Mouse (Mus musculus) hindbrain, embryonic 14.5 days (tissue): ENCODE measurements around the gene Hgd. TPM values are rescaled to one million over a fixed set of nuclear protein-coding genes. Genes with fewer than 3 reads are reported as not detected.
A peak's percentile ranks its signal among the peaks of the same experiment; 100 is the strongest.

ENCODE experiments used
- ATAC-seq: fragments of 200-750 bp; cut with Nextera tagmentation; 2 replicates; pipeline ENCODE4 v1.8.0; 2017; ENCODE audit warnings: moderate number of reproducible peaks, mild to moderate bottlenecking, moderate TSS enrichment, moderate library complexity; ENCODE audit not compliant: low FRiP score
- DNase-seq: peaks from one replicate; pipeline ENCODE4 v3.0.0-alpha.2; 2015; ENCODE audit warnings: low spot score
- H3K27ac ChIP-seq: fragments of 300-500 bp; sonication (generic); 2 replicates; pipeline ENCODE4 v1.5.1; 2014; ENCODE audit warnings: mild to moderate bottlenecking, moderate library complexity
- H3K27me3 ChIP-seq: fragments of 300-500 bp; sonication (generic); 2 replicates; pipeline ENCODE4 v1.6.1; 2014; ENCODE audit warnings: mild to moderate bottlenecking, low read length, mixed read lengths; ENCODE audit not compliant: control insufficient read depth, insufficient read depth
- H3K36me3 ChIP-seq: fragments of 300-500 bp; sonication (generic); replicated peaks from 2 replicates; pipeline ENCODE4 v1.6.1; 2014; ENCODE audit not compliant: control insufficient read depth, insufficient read depth
- H3K4me1 ChIP-seq: fragments of 300-500 bp; sonication (generic); replicated peaks from 2 replicates; pipeline ENCODE4 v1.6.1; 2014; ENCODE audit warnings: antibody characterized with exemption, low read length, mixed read lengths; ENCODE audit not compliant: control insufficient read depth, insufficient read depth
- H3K4me2 ChIP-seq: fragments of 300-500 bp; sonication (generic); replicated peaks from 2 replicates; pipeline ENCODE4 v1.6.1; 2014; ENCODE audit warnings: mild to moderate bottlenecking, moderate library complexity
- H3K4me3 ChIP-seq: fragments of 300-500 bp; sonication (generic); replicated peaks from 2 replicates; pipeline ENCODE4 v1.5.1; 2014; ENCODE audit warnings: mild to moderate bottlenecking, low read length
- H3K9ac ChIP-seq: fragments of 300-500 bp; sonication (generic); 2 replicates; pipeline ENCODE4 v1.6.1; 2014
- H3K9me3 ChIP-seq: fragments of 300-500 bp; sonication (generic); 2 replicates; pipeline ENCODE4 v1.6.1; 2016; ENCODE audit warnings: low read length; ENCODE audit not compliant: control insufficient read depth
- WGBS: fragments of 180-500 bp; shearing (Covaris S2); extraction: QIAGEN DNeasy Blood & Tissue Kit; methylation state at CpG from one replicate; pipeline ENCODE4 v1.1.7; 2014; 5-methylcytosine and 5-hydroxymethylcytosine counted together
- polyA plus RNA-seq: library from polyadenylated mRNA; unstranded; fragments of >200 nt; fragmentation: Nextera tagmentation; extraction: Ambion mirVana; gene quantifications from 2 replicates; pipeline ENCODE4 v1.2.1, GENCODE M21; 2014

The Hgd gene
- polyA plus RNA-seq, 1 experiment from 2014 or later: 0.13 TPM

GRCm38 (mm10) chr16:37590921-37591320, 11.0 kb downstream of the Hgd start:
- 0 out of 2 replicates have a peak, but pooled peaks have one; percentile 37 for ATAC-seq
- DNase-seq: peak; percentile 53
- no peaks in the 10 kb centered on the region for H3K4me1 ChIP-seq
- H3K9me3 ChIP-seq: no peaks in the 10 kb centered on the region
- H3K27ac ChIP-seq: no peak overlapping the region
- H3K4me3 ChIP-seq: no peak overlapping the region
- H3K9ac ChIP-seq: no peak overlapping the region
- H3K36me3 ChIP-seq: no peaks in the 10 kb centered on the region
- no peaks in the 10 kb centered on the region for H3K27me3 ChIP-seq
- WGBS: 71% methylated on average over 3 of the region's 3 CpGs
- no peak overlapping the region for H3K4me2 ChIP-seq

DNA sequence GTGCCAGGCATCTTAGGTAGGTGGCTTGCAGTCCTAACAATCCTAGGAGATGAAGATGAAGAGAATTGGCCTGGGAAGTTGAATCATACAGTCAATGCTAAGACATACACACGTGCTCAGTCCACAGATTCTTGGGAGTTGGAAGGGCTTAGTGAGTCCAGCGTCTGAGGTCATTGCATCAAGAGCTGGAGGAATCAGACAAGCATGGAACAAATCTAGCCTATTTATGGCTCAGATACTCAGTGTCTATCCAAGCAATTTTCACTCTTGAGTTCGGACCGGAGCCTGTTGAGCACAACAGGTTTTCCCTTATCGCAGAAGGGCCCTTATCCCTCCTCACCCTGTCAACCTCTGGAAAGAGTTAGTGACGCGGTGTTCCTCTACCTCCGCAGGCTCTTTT, 11.6 kb downstream of the Hgd start:
- Histone ChIP-seq H3K9me3 (no peaks in the 10 kb centered on the region), H3K27ac (no peak overlapping the region), H3K27me3 (no peaks in the 10 kb centered on the region), H3K9ac (no peak overlapping the region), H3K4me1 (no peaks in the 10 kb centered on the region), H3K4me3 (no peak overlapping the region), H3K36me3 (no peaks in the 10 kb centered on the region), H3K4me2 (no peak overlapping the region)
- WGBS: 95% methylated on average over 8 of the region's 8 CpGs
- DNase-seq (no peak), ATAC-seq (no peak)

GRCm38 (mm10) chr16:37597412-37597811, 17.5 kb downstream of the Hgd start:
- Histone ChIP-seq H3K9me3 (no peaks in the 10 kb centered on the region), H3K4me2 (no peak overlapping the region), H3K27ac (no peak overlapping the region), H3K27me3 (no peaks in the 10 kb centered on the region), H3K9ac (no peak overlapping the region), H3K4me3 (no peak overlapping the region), H3K4me1 (no peaks in the 10 kb centered on the region), H3K36me3 (no peaks in the 10 kb centered on the region)
- DNase-seq (no peak), ATAC-seq (no peak)
- 78% methylated on average over 5 of the region's 5 CpGs for WGBS

DNA sequence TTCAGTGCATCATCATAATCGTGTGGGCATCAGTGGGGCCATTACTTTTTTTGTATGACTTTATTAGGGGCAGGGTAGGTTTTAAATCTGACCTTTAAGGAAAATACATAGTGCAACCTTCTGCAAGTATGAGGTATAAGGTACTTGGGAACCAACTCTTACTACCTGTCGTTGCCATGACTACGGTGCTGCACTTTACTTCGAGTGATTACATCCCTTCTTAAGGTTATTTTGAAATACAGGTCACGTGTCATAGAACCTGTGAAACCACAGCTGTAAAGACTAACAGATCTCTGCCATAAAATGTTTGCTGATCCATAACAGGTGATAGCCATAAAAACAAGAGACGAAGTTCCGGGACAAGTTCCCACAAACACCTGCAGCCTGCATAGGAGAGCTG, 18.5 kb downstream of the Hgd start:
- H3K4me1 ChIP-seq: no peaks in the 10 kb centered on the region
- no peaks in the 10 kb centered on the region for H3K36me3 ChIP-seq
- no peak overlapping the region for H3K27ac ChIP-seq
- no peak overlapping the region for H3K4me2 ChIP-seq
- 91% methylated on average over 7 of the region's 7 CpGs for WGBS
- no peak overlapping the region for H3K4me3 ChIP-seq
- ATAC-seq (no peak), DNase-seq (no peak)
- H3K9ac ChIP-seq: no peak overlapping the region
- H3K9me3 ChIP-seq: no peaks in the 10 kb centered on the region
- no peaks in the 10 kb centered on the region for H3K27me3 ChIP-seq

DNA sequence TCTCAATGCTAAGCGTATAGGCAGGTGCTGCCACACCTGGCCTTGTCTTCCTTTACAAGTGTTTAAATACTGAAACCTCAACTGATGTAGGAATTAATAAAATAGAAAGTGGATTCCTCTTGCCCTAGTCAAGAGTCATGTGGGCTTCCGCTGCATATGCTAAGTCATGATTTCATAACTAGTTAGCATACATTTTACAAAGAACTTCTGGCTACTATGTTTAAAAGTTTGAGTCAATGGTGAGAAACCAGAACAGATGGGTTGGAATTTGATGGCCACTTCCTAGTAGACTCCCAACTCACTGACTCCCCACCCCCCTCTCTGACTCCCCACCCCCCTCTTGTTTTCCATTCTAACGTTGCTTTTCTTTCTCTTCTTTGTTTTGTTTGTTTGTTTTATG, 19.4 kb downstream of the Hgd start:
- WGBS: 74% methylated on average over 3 of the region's 3 CpGs
- H3K4me1 ChIP-seq: no peaks in the 10 kb centered on the region
- H3K36me3 ChIP-seq: no peaks in the 10 kb centered on the region
- H3K9me3 ChIP-seq: no peaks in the 10 kb centered on the region
- ATAC-seq (no peak), DNase-seq (no peak)
- no peak overlapping the region for H3K4me3 ChIP-seq
- H3K4me2 ChIP-seq: no peak overlapping the region
- H3K27ac ChIP-seq: no peak overlapping the region
- no peaks in the 10 kb centered on the region for H3K27me3 ChIP-seq
- no peak overlapping the region for H3K9ac ChIP-seq

GRCm38 (mm10) chr16:37603431-37603830, 23.5 kb downstream of the Hgd start:
- 100% methylated on average over 1 of the region's 1 CpGs for WGBS
- no peaks in the 10 kb centered on the region for H3K36me3 ChIP-seq
- no peak overlapping the region for H3K27ac ChIP-seq
- H3K9me3 ChIP-seq: no peaks in the 10 kb centered on the region
- H3K4me1 ChIP-seq: no peaks in the 10 kb centered on the region
- H3K9ac ChIP-seq: no peak overlapping the region
- no peaks in the 10 kb centered on the region for H3K27me3 ChIP-seq
- DNase-seq: no peak
- H3K4me2 ChIP-seq: no peak overlapping the region
- no peak for ATAC-seq
- no peak overlapping the region for H3K4me3 ChIP-seq

DNA sequence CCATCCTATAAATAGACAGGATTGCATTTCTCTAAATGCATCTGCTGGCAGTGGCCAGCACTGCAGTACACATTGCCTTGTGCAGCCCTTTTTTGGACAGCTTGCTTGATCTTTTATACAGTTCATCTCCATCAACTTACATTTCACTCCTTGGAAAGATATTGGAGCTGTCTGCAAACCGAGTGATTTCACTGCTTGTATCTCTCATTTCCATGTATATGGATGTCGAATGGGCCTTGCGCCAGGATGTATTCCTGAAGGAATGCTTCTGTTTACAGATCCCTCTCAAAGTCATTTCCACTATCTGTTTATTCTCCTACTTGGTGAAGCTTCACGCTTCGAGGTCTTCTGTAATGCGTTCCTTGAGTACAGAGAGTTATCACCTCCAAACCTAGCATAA, 24.3 kb downstream of the Hgd start:
- no peaks in the 10 kb centered on the region for H3K4me1 ChIP-seq
- H3K4me3 ChIP-seq: no peak overlapping the region
- ATAC-seq: no peak
- no peaks in the 10 kb centered on the region for H3K27me3 ChIP-seq
- no peak overlapping the region for H3K9ac ChIP-seq
- DNase-seq: no peak
- H3K4me2 ChIP-seq: no peak overlapping the region
- H3K27ac ChIP-seq: no peak overlapping the region
- H3K9me3 ChIP-seq: no peaks in the 10 kb centered on the region
- WGBS: 81% methylated on average over 6 of the region's 6 CpGs
- H3K36me3 ChIP-seq: no peaks in the 10 kb centered on the region

GRCm38 (mm10) chr16:37610333-37610732, 30.4 kb downstream of the Hgd start:
- no peak for ATAC-seq
- peak overlapping the region; percentile 7; the same call in 1 of the 2 replicates for H3K27ac ChIP-seq

GRCm38 (mm10) chr16:37611072-37611471, 31.1 kb downstream of the Hgd start:
- H3K4me1 ChIP-seq: peaks cover 4% of the 10 kb centered on the region; the same call in 1 of the 2 replicates

More at GRCm38 (mm10) chr16:37610333-37610732, 30.4 kb downstream of the Hgd start:
- no peak overlapping the region for H3K4me3 ChIP-seq
- no peak overlapping the region for H3K9ac ChIP-seq
- no peaks in the 10 kb centered on the region for H3K36me3 ChIP-seq
- peaks cover 4% of the 10 kb centered on the region; the same call in 1 of the 2 replicates for H3K4me1 ChIP-seq
- DNase-seq: no peak
- H3K27me3 ChIP-seq: no peaks in the 10 kb centered on the region
- no peak overlapping the region for H3K4me2 ChIP-seq
- H3K9me3 ChIP-seq: no peaks in the 10 kb centered on the region
- 78% methylated on average over 8 of the region's 8 CpGs for WGBS

DNA sequence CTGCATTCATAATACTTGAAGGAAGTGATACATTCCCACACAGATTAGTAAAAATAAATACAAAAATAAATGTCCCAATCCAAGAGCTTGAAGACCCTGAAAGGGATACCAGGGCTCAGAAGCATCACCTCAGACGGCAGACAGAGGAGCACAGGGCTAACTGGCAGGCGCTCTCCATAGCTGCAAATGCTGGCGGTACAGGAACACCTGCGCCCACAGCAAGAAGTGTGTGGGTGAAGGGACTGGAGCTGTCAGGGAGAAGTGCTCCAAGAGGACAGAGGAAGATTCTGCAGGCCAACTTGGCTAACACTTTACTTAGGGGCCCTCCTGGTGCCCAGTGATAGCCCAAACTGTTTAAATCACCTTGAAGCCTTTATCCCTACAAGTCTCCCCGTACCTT, 32.1 kb downstream of the Hgd start:
- Histone ChIP-seq H3K4me1 (peaks cover 4% of the 10 kb centered on the region; the same call in 1 of the 2 replicates), H3K27ac (no peak overlapping the region), H3K9me3 (no peaks in the 10 kb centered on the region), H3K4me2 (no peak overlapping the region), H3K36me3 (no peaks in the 10 kb centered on the region), H3K4me3 (no peak overlapping the region), H3K9ac (no peak overlapping the region), H3K27me3 (no peaks in the 10 kb centered on the region)
- no peak for DNase-seq
- ATAC-seq: no peak
- WGBS: 91% methylated on average over 5 of the region's 5 CpGs

More at GRCm38 (mm10) chr16:37611072-37611471, 31.1 kb downstream of the Hgd start:
- Histone ChIP-seq H3K4me3 (no peak overlapping the region), H3K27ac (no peak overlapping the region), H3K27me3 (no peaks in the 10 kb centered on the region), H3K9ac (no peak overlapping the region), H3K4me2 (no peak overlapping the region), H3K36me3 (no peaks in the 10 kb centered on the region), H3K9me3 (no peaks in the 10 kb centered on the region)
- DNase-seq (no peak), ATAC-seq (no peak)
- 80% methylated on average over 7 of the region's 7 CpGs for WGBS
